ENCODE assay signal across 21 mouse cellular contexts in the genomic region with DNA sequence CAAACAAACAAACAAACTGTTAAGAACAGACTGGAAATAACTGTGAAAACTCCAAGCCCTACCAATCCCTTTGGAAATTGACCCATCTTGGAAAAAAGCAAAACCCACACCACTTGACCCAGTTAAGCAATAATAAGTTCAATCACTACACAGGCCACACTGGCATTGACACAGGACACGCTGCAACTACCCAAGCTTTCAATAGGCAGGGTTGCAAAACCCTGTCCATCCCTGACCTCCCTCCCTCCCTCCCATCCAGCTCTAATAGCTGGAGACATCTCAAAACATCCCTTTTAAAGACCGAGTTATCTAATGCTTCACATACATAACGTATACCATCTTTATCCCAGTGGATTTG. TPM values are rescaled to one million over a fixed set of nuclear protein-coding genes. Genes with fewer than 3 reads are reported as not detected.
DNase-seq lines count a peak whose midpoint lies in the region; ATAC-seq and TF ChIP-seq lines count a peak whose summit lies in the region.
"Had no signal": no experiment of that assay in that cellular context is flagged by ENCODE, and none has a peak within 500 bp of the region (broad histone marks: within the 10 kb centered on the region; RNA-seq: fewer than 3 reads in every experiment).

No protein-coding gene starts in this region.

- no peak overlapping the region for H3K4me2 ChIP-seq in liver, postnatal 0 days (ENCODE audit: low read depth, low read length)
- H3K4me2 ChIP-seq in liver, embryonic 11.5 days = no peak overlapping the region
- H3K4me2 ChIP-seq in forebrain, postnatal 0 days (ENCODE audit: low read depth) = no peak overlapping the region
- H3K4me2 ChIP-seq: forebrain, embryonic 15.5 days; heart, embryonic 11.5 days; heart, embryonic 15.5 days; hindbrain, embryonic 13.5 days had no signal

- H3K9ac ChIP-seq in liver, postnatal 0 days (replicated peaks) = no peak overlapping the region
- H3K9ac ChIP-seq in liver, embryonic 11.5 days (ENCODE audit: low read depth, low read length) = no peak overlapping the region
- H3K9ac ChIP-seq in forebrain, postnatal 0 days = no peak overlapping the region
- H3K9ac ChIP-seq: forebrain, embryonic 15.5 days; heart, embryonic 15.5 days; hindbrain, embryonic 13.5 days had no signal

- peak; percentile 56 for DNase-seq in adrenal gland, postnatal 10 days
- DNase-seq in adrenal gland, adult 18-20 months (ENCODE audit: low spot score in 2 of 2) = no peak
- no peak for DNase-seq in liver, postnatal 0 days
- DNase-seq in liver, embryonic 11.5 days (ENCODE audit: low spot score) = no peak
- peak; percentile 92 for DNase-seq in adipocyte (ENCODE audit: low spot score)
- no peak for DNase-seq in forebrain, postnatal 0 days
- DNase-seq in forebrain, embryonic 10.5 days (ENCODE audit: extremely low spot score, low spot score) = no peak
- DNase-seq: cerebellum, adult 18-20 months; cerebellum, postnatal 10 days; gastrocnemius, postnatal 10 days; heart, adult 2 months; heart, postnatal 14 days had no signal

- H3K4me1 ChIP-seq in liver, postnatal 0 days (ENCODE audit: insufficient read depth) = peaks cover 33% of the 10 kb centered on the region
- H3K4me1 ChIP-seq in liver, embryonic 11.5 days (replicated peaks; ENCODE audit: control insufficient read depth, insufficient read depth, low read length) = no peaks in the 10 kb centered on the region
- no peaks in the 10 kb centered on the region for H3K4me1 ChIP-seq in forebrain, postnatal 0 days (ENCODE audit: insufficient read depth)
- H3K4me1 ChIP-seq in forebrain, embryonic 10.5 days = peaks cover 18% of the 10 kb centered on the region
- H3K4me1 ChIP-seq: forebrain, embryonic 15.5 days; heart, embryonic 15.5 days; hindbrain, embryonic 13.5 days had no signal

- no peaks in the 10 kb centered on the region for H3K27me3 ChIP-seq in liver, postnatal 0 days (ENCODE audit: insufficient read depth, low read length)
- H3K27me3 ChIP-seq in liver, embryonic 11.5 days (replicated peaks; ENCODE audit: control insufficient read depth, insufficient read depth, low read length) = no peaks in the 10 kb centered on the region
- no peaks in the 10 kb centered on the region for H3K27me3 ChIP-seq in forebrain, postnatal 0 days (ENCODE audit: insufficient read depth, low read length)
- no peaks in the 10 kb centered on the region; the same call in 1 of the 2 replicates for H3K27me3 ChIP-seq in forebrain, embryonic 10.5 days (ENCODE audit: poor library complexity, severe bottlenecking)
- H3K27me3 ChIP-seq: CH12.LX; forebrain, embryonic 15.5 days; heart, embryonic 15.5 days; Patski had no signal

- 57% methylated on average over 3 of the region's 3 CpGs for WGBS in liver, postnatal 0 days (ENCODE audit: insufficient replicate concordance)
- WGBS in liver, embryonic 11.5 days = 69% methylated on average over 3 of the region's 3 CpGs
- 71% methylated on average over 3 of the region's 3 CpGs for WGBS in forebrain, postnatal 0 days
- 88% methylated on average over 3 of the region's 3 CpGs for WGBS in forebrain, embryonic 10.5 days

- no peaks in the 10 kb centered on the region for H3K9me3 ChIP-seq in liver, postnatal 0 days (ENCODE audit: low read length)
- no peaks in the 10 kb centered on the region for H3K9me3 ChIP-seq in liver, embryonic 11.5 days (ENCODE audit: control insufficient read depth, low read length)
- H3K9me3 ChIP-seq in forebrain, postnatal 0 days (ENCODE audit: low read length) = no peaks in the 10 kb centered on the region
- no peaks in the 10 kb centered on the region for H3K9me3 ChIP-seq in forebrain, embryonic 10.5 days
- H3K9me3 ChIP-seq: embryonic facial prominence, embryonic 10.5 days; forebrain, embryonic 15.5 days; heart, embryonic 15.5 days; hindbrain, embryonic 13.5 days had no signal

- no peak overlapping the region for H3K4me3 ChIP-seq in liver, postnatal 0 days (ENCODE audit: low read depth, low read length)
- H3K4me3 ChIP-seq in liver, embryonic 11.5 days (ENCODE audit: low read depth, low read length) = no peak overlapping the region
- no peak overlapping the region for H3K4me3 ChIP-seq in forebrain, postnatal 0 days (ENCODE audit: low read depth, low read length)
- no peak overlapping the region for H3K4me3 ChIP-seq in forebrain, embryonic 10.5 days
- H3K4me3 ChIP-seq: embryonic facial prominence, embryonic 10.5 days; forebrain, embryonic 15.5 days; heart, adult 2 months; heart, embryonic 15.5 days; hindbrain, embryonic 13.5 days had no signal

- no peak for TF ChIP-seq CTCF in liver, postnatal 0 days (IDR thresholded peaks at IDR 0.05; ENCODE audit: low read depth)
- TF ChIP-seq CTCF in forebrain, postnatal 0 days (IDR thresholded peaks at IDR 0.05; ENCODE audit: low read depth) = no peak

- peak; percentile 87 for ATAC-seq in liver, postnatal 0 days
- no peak for ATAC-seq in liver, embryonic 11.5 days (replicated peaks; ENCODE audit: low FRiP score)
- ATAC-seq in forebrain, postnatal 0 days = no peak
- ATAC-seq: activated CD4-positive, CD25-positive, alpha-beta regulatory T cell, adult 4 months; forebrain, embryonic 15.5 days; hindbrain, postnatal 0 days; Patski had no signal

- H3K27ac ChIP-seq in liver, postnatal 0 days (ENCODE audit: low read depth) = peak overlapping the region; percentile 52
- H3K27ac ChIP-seq in liver, embryonic 11.5 days (ENCODE audit: low read depth, low read length) = no peak overlapping the region
- no peak overlapping the region for H3K27ac ChIP-seq in forebrain, postnatal 0 days (ENCODE audit: low read depth, low read length)
- no peak overlapping the region for H3K27ac ChIP-seq in forebrain, embryonic 10.5 days
- H3K27ac ChIP-seq: embryonic facial prominence, embryonic 10.5 days; forebrain, embryonic 15.5 days; heart, adult 2 months; heart, embryonic 15.5 days; hindbrain, embryonic 13.5 days; hindbrain, postnatal 0 days had no signal

- TF ChIP-seq EP300 in liver, postnatal 0 days (IDR thresholded peaks at IDR 0.05; ENCODE audit: low read depth) = peak; percentile 31; the same call in 1 of the 2 replicates

- H3K36me3 ChIP-seq in liver, postnatal 0 days (replicated peaks; ENCODE audit: insufficient read depth, low read length) = no peaks in the 10 kb centered on the region
- no peaks in the 10 kb centered on the region for H3K36me3 ChIP-seq in liver, embryonic 11.5 days (ENCODE audit: control insufficient read depth, insufficient read depth, low read length)
- no peaks in the 10 kb centered on the region for H3K36me3 ChIP-seq in forebrain, postnatal 0 days (ENCODE audit: insufficient read depth)
- no peaks in the 10 kb centered on the region for H3K36me3 ChIP-seq in forebrain, embryonic 10.5 days (replicated peaks)
- H3K36me3 ChIP-seq: embryonic facial prominence, embryonic 10.5 days; forebrain, embryonic 15.5 days; heart, embryonic 15.5 days; hindbrain, embryonic 13.5 days had no signal

RNA-seq across cellular contexts. Expression of a gene that starts 37.1 kb away (rescaled TPM):
- 10 to 100 TPM; 54.7 to 55.9 TPM for total RNA-seq in adrenal gland, postnatal 10 days (2021)
- 100 to 1,000 TPM in 1 of 2 experiments, 10 to 100 TPM in 1; 74.5 to 128 TPM for total RNA-seq in adrenal gland, adult 18-20 months (2021)
- polyA plus RNA-seq in liver, postnatal 0 days (2015; fragmentation: Nextera tagmentation; extraction: Ambion mirVana) = 20.5 and 22.8 TPM in 2 replicates
- 13.5 and 13.9 TPM in 2 replicates for polyA plus RNA-seq in liver, embryonic 11.5 days (2014; fragmentation: Nextera tagmentation; extraction: Ambion mirVana)
- total RNA-seq in forebrain, postnatal 0 days (2014; rRNA removed) = 1.2 and 2.7 TPM in 2 replicates
- polyA plus RNA-seq in forebrain, postnatal 0 days (2015; fragmentation: Nextera tagmentation; extraction: Ambion mirVana) = 2.3 and 3.3 TPM in 2 replicates
- polyA plus RNA-seq in forebrain, embryonic 10.5 days (2016; fragmentation: Nextera tagmentation; extraction: Ambion mirVana) = 3.1 and 3.4 TPM in 2 replicates

Comparison
In these comparisons a context has a peak if more than half of its experiments do, and no peak if none do; other contexts are left out.
1. DNase-seq: peak in adrenal gland, postnatal 10 days (single experiment) and adipocyte (single experiment); none in adrenal gland, adult 18-20 months (0 of 2), liver, postnatal 0 days (single experiment), liver, embryonic 11.5 days (single experiment), forebrain, postnatal 0 days (single experiment) and forebrain, embryonic 10.5 days (single experiment).